Mouse (Mus musculus): Measurements from ENCODE around the gene Sdhaf4.

- TF ChIP-seq GATA1 (IDR thresholded peaks at IDR 0.05; ENCODE audit: borderline replicate concordance, low read length) (no peak), POLR2AphosphoS5 (IDR thresholded peaks at IDR 0.05; ENCODE audit: insufficient replicate concordance, low read depth, low read length) (no peak), CTCF (IDR thresholded peaks at IDR 0.05; ENCODE audit: low read depth, low read length) (no peak)
These were observed 10.0 kb downstream of the Sdhaf4 start for GRCm38 (mm10) chr1:23995420-23995819.
